Mouse (Mus musculus): ENCODE measurements around the gene Fhit.

DNA sequence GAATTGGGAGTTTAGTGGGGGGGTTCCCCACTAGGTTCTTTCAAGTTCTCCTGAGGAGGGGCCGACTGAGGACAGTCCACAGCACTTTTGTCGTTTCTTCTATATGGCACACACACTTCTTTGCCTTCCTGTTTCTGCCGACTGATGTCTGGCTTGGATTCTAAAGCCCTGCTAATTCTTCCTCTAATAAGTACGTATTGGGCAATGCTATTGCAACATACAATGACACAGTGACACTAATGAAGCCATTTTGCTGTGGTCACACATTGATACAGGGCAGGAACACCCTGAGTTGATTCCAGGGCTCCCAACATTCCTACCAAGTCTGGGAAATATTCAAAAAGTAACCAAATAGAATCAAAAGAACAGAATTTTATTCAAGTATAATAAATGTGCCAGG, 1032.2 kb downstream of the Fhit start:
- TF ChIP-seq POLR2A (IDR thresholded peaks at IDR 0.05; ENCODE audit: borderline replicate concordance, extremely low read depth, insufficient read depth, insufficient read length, poor library complexity, severe bottlenecking) (no peak), CTCF (IDR thresholded peaks at IDR 0.05; ENCODE audit: borderline replicate concordance, extremely low read depth, insufficient read depth, insufficient read length) (no peak)
